Mouse (Mus musculus): ENCODE results near the gene Ccdc28a.

The Ccdc28a gene

GRCm38 (mm10) chr10:18194737-18195141 is 40.1 kb downstream of the Ccdc28a start:
- DNase-seq (ENCODE audit: low read depth, low spot score) = no peak

GRCm38 (mm10) chr10:18194156-18194555 is 40.6 kb downstream of the Ccdc28a start:
- DNase-seq (ENCODE audit: low read depth, low spot score) = no peak

- no peak for DNase-seq (ENCODE audit: low read depth, low spot score)
Measured at GRCm38 (mm10) chr10:18193221-18193620, 41.6 kb downstream of the Ccdc28a start.

GRCm38 (mm10) chr10:18191706-18192105 is 43.1 kb downstream of the Ccdc28a start:
- DNase-seq (ENCODE audit: low read depth, low spot score) = no peak

- DNase-seq (ENCODE audit: low read depth, low spot score) = no peak
Measured at GRCm38 (mm10) chr10:18189498-18189897, 45.3 kb downstream of the Ccdc28a start.

GRCm38 (mm10) chr10:18188564-18188963 is 46.2 kb downstream of the Ccdc28a start:
- no peak for DNase-seq (ENCODE audit: low read depth, low spot score)

GRCm38 (mm10) chr10:18182246-18182645 is 52.6 kb downstream of the Ccdc28a start:
- DNase-seq (ENCODE audit: low read depth, low spot score) = no peak

- no peak for DNase-seq (ENCODE audit: low read depth, low spot score)
Measured at GRCm38 (mm10) chr10:18177304-18177703, 57.5 kb downstream of the Ccdc28a start.

GRCm38 (mm10) chr10:18176722-18177121 is 58.1 kb downstream of the Ccdc28a start:
- DNase-seq (ENCODE audit: low read depth, low spot score) = no peak

GRCm38 (mm10) chr10:18175087-18175486 is 59.7 kb downstream of the Ccdc28a start:
- no peak for DNase-seq (ENCODE audit: low read depth, low spot score)

Data from 3T3-L1 (cell line).